Mouse (Mus musculus): ENCODE data around the gene Ccdc69.
"Not testable (repeated sequence)": the region's sequence is repeated elsewhere in the genome, so short reads cannot be mapped to it uniquely, and the experiment has no call there.

The Ccdc69 gene

DNA sequence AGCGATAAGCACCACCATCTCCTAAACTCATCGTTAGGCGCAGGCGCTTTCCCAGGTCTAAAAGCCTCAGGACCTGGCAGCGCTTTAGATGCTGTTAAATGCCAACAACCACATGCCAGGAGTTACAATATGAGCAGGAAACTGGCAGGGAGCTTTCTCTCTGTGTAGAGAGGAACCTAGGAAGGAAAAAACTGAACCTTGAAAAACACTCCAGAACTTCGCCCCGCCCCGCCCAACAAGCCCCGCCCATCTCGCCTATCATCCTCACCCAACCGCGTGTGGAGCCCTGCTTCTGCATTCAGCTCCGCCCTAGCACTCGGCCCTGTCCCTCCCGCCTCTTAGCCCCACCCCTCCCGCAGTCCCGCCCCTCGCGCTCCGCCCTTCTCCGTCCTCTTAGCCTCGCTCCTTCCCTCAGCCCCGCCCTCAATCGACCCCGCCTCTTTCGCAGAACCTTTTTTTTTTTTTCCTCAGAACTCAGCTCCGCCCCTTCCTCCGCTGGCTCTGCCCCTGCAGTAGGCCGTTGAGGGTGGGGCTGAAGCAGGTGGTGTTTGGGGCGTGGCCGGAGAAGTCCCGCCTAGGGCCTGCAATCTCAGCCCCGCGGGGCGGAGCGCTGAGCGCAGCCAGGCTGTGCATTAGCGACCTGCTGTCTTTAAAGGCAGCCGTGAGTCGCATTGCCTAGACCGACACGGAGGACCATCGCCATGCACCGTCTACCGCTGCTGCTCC is 19.7 kb upstream of the Ccdc69 start, which contains the start of gene Gm2a:
TSS of gene Gm2a (plus strand) at position 653 of the 726 bp plus-strand sequence.
- DNase-seq (ENCODE audit: low read depth, low spot score): peak; percentile 88

DNA sequence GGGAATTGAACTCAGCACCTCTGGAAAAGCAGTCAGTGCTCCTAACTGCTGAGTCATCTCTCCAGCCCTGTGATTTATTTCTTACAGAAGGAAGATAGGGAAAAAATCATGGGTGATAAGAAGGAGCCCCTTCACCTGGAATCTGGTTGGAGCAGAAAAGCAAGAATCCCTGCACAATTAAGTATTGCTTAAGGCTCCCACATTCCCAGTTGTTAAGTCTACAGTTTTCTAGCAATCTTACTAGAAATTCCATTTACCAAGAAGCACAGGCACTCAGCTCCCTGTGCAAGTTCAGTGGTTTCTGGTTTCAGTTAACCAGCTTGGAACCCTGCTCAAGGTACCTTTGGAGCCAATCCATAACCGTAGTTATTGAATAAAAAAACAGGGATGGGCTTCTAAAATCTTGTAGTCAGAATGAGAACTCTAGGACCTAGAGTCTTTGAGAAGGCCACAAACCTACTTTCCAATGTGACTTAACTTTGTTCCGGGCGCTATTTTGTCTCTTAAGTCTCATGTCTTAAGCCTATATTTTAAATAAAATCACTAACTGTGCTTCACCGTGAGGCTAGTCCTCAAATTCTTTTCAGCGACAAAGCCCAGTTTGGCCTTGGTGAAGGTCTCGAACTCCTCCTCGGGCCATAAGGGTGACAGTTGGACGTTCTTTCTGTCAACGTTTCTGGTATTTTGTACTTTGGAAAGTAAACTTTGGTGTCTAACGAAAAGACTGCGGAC is 19.0 kb upstream of the Ccdc69 start:
- peak; percentile 32 for DNase-seq (ENCODE audit: low read depth, low spot score)

DNA sequence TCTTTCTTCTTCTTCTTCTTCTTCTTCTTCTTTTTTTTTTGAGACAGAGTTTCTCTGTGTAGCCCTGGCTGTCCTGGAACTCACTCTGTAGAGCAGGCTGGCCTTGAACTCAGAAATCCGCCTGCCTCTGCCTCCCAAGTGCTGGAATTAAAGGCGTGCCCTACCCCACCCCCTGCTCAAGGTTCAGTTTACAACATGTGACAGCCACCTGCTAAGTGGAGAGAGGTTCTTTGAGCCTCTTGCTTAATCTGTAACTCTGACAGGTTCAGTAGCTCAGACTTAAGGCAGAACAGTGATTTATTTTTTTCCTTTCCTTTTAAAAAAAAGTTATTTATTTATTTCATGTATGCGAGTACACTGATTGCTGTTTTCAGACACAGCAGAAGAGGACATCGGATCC is 18.4 kb upstream of the Ccdc69 start:
- not testable (repeated sequence) for DNase-seq (ENCODE audit: low read depth, low spot score)

DNA sequence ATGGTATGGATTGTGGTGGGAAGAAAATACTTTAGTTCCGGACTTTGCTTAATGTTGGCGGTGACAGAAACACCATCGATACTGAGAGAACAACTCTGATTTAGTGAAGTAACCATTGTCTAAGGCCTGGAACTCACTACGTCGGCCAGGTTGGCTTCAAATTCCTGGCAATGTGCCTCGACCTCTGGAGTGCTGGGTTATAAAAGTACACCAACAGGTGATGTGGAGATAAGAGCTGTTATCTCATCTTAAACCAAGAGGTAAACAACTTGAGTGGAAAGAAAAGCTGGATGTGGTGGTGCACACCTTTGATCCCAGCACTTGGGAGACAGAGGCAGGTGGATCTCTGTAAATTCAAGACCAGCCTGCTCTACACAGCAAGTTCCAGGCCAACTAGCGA is 15.2 kb upstream of the Ccdc69 start:
- DNase-seq (ENCODE audit: low read depth, low spot score): no peak

DNA sequence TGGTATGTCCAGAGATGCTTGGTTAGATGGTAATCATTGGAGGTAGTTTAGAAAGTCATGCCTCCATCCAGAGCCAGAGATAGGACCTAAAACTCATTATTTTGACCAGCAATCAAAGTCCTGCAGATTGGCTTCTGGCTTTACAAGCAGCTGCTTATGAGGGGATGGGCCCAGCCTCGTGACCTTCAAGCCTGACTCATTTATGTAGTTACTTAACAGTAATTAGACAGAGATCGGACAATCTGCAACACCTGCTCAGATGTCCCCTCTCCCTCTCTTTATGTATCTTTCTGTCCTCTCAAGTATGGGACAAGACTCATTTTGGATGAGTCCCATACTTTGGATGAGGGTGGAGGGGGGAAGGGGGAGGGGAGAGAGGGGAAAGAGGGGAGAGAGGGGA is 12.0 kb upstream of the Ccdc69 start:
- DNase-seq (ENCODE audit: low read depth, low spot score): no peak

DNA sequence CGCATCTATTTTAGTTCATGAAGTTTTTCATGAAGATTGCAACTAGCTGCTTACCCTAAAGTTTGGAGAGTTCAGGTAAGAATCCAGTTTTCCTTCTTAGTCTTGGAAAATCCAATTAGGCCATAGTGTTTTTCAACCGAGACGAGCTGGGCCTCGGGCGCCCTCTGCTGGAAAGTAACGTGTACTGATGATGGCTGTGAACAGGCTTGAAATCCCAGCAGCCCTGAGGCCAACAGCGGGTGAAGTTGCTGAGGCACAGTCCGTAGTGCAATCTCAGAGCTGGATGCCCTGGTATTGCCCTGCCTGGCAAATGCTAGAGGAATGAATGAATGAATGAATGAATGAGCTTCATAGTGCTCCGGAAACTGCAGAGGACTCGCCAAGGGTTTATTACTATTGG is 9.1 kb upstream of the Ccdc69 start:
- DNase-seq (ENCODE audit: low read depth, low spot score): peak; percentile 87

DNA sequence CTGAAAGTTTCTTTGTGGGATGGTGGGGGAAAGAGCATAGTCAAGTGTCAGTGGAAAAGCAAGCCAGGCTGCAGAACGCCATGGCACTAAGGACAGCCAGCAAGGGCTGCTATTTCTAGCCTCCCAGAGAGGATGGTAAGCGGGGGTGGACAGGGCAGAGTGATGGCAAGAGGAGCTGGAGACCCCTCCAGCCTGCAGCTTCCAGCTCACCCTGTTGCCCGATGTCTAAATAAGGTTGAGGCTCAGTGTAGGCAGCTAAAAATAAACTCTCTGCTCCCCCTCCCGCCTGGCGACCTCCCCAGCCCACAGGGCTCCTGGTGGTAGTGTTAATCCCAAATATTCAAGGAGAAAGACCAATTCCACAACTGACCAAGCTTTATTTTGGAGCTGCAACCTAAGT is 7.5 kb upstream of the Ccdc69 start:
- DNase-seq (ENCODE audit: low read depth, low spot score): no peak

- no peak for DNase-seq (ENCODE audit: low read depth, low spot score)
Measured at GRCm38 (mm10) chr11:55084629-55085028, 6.7 kb upstream of the Ccdc69 start.

DNA sequence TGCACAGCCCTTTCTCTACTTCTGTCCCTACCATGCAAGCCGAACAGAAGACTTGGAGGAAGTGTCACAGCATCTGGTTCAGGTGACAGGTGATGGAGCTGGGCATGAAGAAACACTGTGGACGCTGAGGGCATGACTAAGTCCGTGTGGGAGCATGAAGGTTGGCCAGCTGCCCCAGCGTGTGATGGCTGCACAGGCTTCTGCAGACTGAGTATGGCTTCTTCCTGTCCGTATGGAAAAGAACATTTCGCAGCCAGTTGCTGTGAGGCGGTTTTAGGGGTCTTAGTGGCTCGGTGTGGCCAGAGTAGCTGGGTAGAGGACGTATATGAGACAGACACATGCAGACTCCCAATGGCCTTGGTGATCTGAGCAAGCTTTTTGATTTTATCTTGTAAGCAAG is 3.3 kb upstream of the Ccdc69 start:
- DNase-seq (ENCODE audit: low read depth, low spot score): no peak

DNA sequence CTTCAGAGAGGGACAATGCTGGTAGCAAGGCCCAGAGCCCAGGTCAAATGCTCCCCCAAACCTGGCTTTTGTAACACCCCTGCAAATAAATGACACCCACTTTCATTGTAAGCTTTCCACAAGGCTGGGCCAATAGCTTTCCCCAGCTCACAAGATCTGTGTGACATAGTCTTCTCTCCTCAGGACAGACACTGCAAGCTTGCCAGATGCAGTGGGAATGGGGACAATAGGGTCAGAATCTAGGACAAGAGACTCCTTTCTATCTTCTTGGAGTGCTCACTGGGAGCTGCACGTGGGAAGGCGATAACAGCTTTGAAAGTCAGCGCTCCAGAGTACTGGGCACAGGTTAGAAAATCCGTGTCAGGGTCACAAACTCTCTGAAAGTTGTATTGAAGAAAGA is 1.2 kb upstream of the Ccdc69 start:
- DNase-seq (ENCODE audit: low read depth, low spot score): no peak

DNA sequence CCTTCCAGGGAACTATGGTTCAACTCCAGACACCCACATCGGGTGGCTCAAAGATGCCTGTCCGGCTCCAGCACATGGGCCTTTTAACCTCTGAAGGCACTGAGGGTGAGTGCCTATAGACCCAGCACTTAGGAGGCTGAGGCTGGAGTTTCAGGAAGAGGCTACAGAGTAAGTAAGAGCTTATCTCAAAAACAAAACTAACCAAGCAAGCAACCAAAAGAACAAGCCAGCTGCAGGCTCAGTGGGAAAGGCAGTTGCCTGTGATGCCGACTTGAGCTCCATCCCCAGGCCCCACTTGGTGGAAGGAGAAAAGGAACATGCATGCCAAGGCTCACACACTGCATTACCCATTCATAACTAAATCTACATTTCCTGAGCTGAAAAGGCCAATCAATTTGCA is 571 bp upstream of the Ccdc69 start:
- DNase-seq (ENCODE audit: low read depth, low spot score): no peak

GRCm38 (mm10) chr11:55076234-55076633 is 1.7 kb downstream of the Ccdc69 start:
- DNase-seq (ENCODE audit: low read depth, low spot score): no peak

GRCm38 (mm10) chr11:55075602-55076001 is 2.3 kb downstream of the Ccdc69 start:
- no peak for DNase-seq (ENCODE audit: low read depth, low spot score)

DNA sequence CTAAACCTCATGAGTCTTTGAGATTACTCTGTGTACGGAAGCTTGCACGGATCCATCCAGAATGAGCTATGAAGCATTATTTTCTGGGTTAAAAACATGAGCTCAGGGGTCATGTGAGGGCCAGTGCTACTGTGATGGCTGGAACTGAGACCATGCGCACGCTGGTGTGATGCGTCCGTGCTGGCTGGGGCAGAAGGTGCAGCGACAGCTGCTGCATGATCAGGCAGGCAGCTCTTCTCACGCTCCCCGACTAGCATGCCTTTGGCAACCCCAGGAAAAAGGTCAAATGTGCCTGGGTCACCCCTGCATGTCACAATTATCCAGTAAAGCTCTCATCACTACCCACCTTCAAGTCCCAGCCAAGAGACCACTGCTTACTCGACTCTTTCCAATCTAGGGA is 4.7 kb downstream of the Ccdc69 start:
- no peak for DNase-seq (ENCODE audit: low read depth, low spot score)

- no peak for DNase-seq (ENCODE audit: low read depth, low spot score)
Measured at GRCm38 (mm10) chr11:55072467-55072866, 5.5 kb downstream of the Ccdc69 start.

DNA sequence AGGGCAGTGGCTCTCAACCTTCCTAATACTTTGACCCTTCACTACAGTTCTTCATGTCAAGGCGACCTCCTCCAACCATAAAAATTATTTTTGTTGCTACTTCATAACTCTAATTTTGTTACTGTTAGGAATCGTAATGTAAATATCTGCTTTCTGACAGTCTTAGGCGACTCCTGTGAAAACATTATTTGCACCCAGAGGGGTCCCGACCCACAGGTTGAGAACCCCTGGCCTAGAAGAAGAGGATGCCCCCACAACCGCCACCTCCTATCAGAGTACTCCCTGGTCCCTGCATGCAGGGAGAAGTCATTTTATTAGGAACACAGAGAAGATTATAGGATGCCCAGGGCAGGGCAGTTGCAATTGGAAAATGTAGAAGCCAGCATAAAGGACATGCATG is 6.6 kb downstream of the Ccdc69 start:
- no peak for DNase-seq (ENCODE audit: low read depth, low spot score)

DNA sequence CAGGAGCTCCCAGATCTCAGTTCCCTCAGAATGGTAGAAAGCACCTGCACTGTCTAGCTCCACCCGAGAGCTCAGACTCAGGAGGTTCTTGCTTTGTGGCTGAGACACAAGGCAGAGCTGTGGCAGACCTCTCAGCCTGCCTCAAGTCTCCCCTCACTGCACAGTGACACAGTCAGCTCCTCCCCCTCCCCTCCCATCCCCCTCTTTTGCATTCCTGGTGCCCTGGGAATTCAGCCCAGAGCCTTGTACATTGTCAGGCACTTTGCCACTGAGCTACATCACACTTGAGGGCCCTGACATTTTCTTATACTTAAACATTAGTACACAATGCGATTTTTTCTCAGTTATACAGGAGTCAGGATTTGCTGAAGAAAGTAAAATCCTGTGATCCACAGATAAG is 8.9 kb downstream of the Ccdc69 start:
- no peak for DNase-seq (ENCODE audit: low read depth, low spot score)

DNA sequence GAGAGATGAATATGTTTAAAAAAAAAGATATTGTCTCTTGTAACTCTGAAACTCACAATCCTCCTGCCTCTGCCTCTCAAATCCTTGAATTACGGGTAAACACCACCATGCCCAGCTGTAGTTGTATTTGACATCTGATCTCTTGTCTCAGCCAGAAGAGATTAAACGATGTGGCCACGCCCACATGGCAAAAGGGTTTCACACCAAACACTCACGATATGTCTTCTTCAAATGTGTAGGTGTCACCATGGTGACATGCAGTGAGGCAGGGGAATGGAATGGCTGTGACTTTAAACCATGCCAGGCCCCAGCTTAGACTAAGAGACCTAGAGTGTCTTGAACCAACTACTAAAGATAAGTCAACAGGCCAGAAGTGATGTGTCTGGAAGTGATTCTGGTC is 11.0 kb downstream of the Ccdc69 start:
- DNase-seq (ENCODE audit: low read depth, low spot score): peak; percentile 52

- DNase-seq (ENCODE audit: low read depth, low spot score): peak; percentile 54
Measured at GRCm38 (mm10) chr11:55062856-55063255, 15.1 kb downstream of the Ccdc69 start.

GRCm38 (mm10) chr11:55060802-55061201 is 17.1 kb downstream of the Ccdc69 start:
- no peak for DNase-seq (ENCODE audit: low read depth, low spot score)

- peak; percentile 16 for DNase-seq (ENCODE audit: low read depth, low spot score)
Measured at GRCm38 (mm10) chr11:55057511-55057910, 20.4 kb downstream of the Ccdc69 start.

DNA sequence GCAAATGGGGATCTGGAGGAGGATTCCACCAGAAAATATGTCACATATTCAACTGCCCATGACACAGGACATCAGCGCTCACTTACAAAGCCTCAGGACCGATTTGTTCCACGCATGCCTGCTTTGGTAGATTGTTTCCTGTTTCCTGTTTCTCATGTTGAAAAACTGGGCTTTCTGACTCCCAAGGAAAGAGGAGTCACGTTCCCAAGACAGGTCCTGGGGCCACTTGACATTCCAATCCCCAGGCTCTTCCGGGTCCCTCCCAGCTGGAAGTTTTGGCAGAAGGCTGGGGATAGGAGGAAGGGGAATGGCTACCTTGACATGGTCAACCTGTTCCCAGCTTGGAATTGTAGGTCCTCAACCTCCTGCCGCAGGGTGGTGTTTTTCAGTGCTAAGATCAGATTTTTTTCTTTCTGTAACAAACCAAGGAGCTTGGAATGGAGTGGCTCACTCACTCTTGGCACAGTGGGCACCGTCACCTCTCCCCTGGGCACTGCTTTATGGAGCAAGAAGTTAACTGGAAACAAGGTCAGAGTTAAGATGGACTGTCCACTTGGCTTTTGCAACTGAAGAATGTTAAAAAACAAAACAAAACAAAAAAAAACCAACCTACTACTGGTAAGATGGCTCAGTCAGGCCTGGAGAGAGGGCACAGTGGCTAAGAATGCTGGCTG is 27.0 kb downstream of the Ccdc69 start:
- DNase-seq (ENCODE audit: low read depth, low spot score): no peak

DNA sequence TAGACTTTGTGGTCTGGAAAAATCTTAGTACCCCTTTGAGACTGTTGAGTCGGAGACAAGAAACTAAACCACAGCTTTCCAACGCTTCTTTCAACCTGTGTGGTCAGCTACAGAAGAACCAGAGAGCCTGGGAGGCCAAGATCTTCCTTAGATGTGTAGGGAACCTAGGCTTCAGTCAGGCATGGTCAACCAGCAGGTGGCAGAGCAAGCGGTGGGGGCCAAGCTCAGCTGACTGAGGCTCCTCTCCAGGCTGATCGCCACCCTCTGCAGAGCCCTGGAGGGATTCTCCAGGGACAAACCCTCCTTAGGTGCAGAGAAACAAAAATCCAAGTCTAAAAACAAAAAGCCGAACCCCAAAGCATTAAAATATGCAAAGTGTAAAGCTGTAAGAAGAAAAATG is 31.3 kb downstream of the Ccdc69 start:
- peak; percentile 39 for DNase-seq (ENCODE audit: low read depth, low spot score)

Data from 3T3-L1 (cell line).